Mouse (Mus musculus): Measurements from ENCODE around the gene Nphs1.

GRCm38 (mm10) chr7:30423071-30423641, 35.0 kb upstream of the Nphs1 start:
- TF ChIP-seq POLR2A (IDR thresholded peaks at IDR 0.05; ENCODE audit: control insufficient read depth in 1 of 2, insufficient read depth in 1 of 2, low read depth in 1 of 2, low read length in 2 of 2, poor library complexity in 1 of 2), result no peak
- no peak for TF ChIP-seq CHD1 (IDR thresholded peaks at IDR 0.05; ENCODE audit: low read depth, low read length)
- no peak for TF ChIP-seq CTCF (IDR thresholded peaks at IDR 0.05 in 2 of 3, conservative IDR thresholded peaks at IDR 0.05 in 1 of 3; ENCODE audit: control insufficient read depth in 1 of 3, insufficient read depth in 1 of 3, low read depth in 2 of 3, low read length in 3 of 3, poor library complexity in 1 of 3, severe bottlenecking in 1 of 3)
- TF ChIP-seq NRF1 (IDR thresholded peaks at IDR 0.05; ENCODE audit: insufficient read depth, low read depth, low read length, poor library complexity, severe bottlenecking), result no peak
- TF ChIP-seq SMC3 (IDR thresholded peaks at IDR 0.05; ENCODE audit: low read depth, low read length), result no peak
- TF ChIP-seq HCFC1 (IDR thresholded peaks at IDR 0.05; ENCODE audit: low read depth, low read length), result no peak
- no peak for TF ChIP-seq SIN3A (IDR thresholded peaks at IDR 0.05; ENCODE audit: low read length)
